Mouse (Mus musculus) midbrain, embryonic 14.5 days (tissue): ENCODE measurements around the gene Cep63. TPM values are rescaled to one million over a fixed set of nuclear protein-coding genes. Genes with fewer than 3 reads are reported as not detected.

Experiments
- ATAC-seq: fragments of 200-750 bp; cut with Nextera tagmentation; 2 replicates; pipeline ENCODE4 v1.8.0; 2017; ENCODE audit warnings: moderate number of reproducible peaks, moderate library complexity; ENCODE audit not compliant: low FRiP score, low TSS enrichment
- DNase-seq: peaks from one replicate; pipeline ENCODE4 v3.0.0-alpha.2; 2015
- H3K27ac ChIP-seq: fragments of 300-500 bp; sonication (generic); replicated peaks from 2 replicates; pipeline ENCODE4 v1.5.1; 2014; ENCODE audit warnings: mild to moderate bottlenecking, low read depth, low read length, moderate library complexity
- H3K27me3 ChIP-seq: fragments of 300-500 bp; sonication (generic); 2 replicates; pipeline ENCODE4 v1.6.1; 2014; ENCODE audit warnings: low read length, control low read depth, mixed read lengths; ENCODE audit not compliant: control insufficient read depth, insufficient read depth
- H3K36me3 ChIP-seq: fragments of 300-500 bp; sonication (generic); 2 replicates; pipeline ENCODE4 v1.6.1; 2014; ENCODE audit warnings: low read length, control low read depth; ENCODE audit not compliant: control insufficient read depth, insufficient read depth
- H3K4me1 ChIP-seq: fragments of 300-500 bp; sonication (generic); 2 replicates; pipeline ENCODE4 v1.6.1; 2014; ENCODE audit warnings: mild to moderate bottlenecking, antibody characterized with exemption, low read length, control low read depth; ENCODE audit not compliant: control insufficient read depth, insufficient read depth
- H3K4me2 ChIP-seq: fragments of 300-500 bp; sonication (generic); 2 replicates; pipeline ENCODE4 v1.6.1; 2014; ENCODE audit warnings: mild to moderate bottlenecking, low read length, moderate library complexity
- H3K4me3 ChIP-seq: fragments of 300-500 bp; sonication (generic); replicated peaks from 2 replicates; pipeline ENCODE4 v1.5.1; 2014; ENCODE audit warnings: low read depth, low read length
- H3K9ac ChIP-seq: fragments of 300-500 bp; sonication (generic); replicated peaks from 2 replicates; pipeline ENCODE4 v1.6.1; 2014; ENCODE audit warnings: mild to moderate bottlenecking, low read length, moderate library complexity
- H3K9me3 ChIP-seq: fragments of 300-500 bp; sonication (generic); 2 replicates; pipeline ENCODE4 v1.6.1; 2016; ENCODE audit warnings: low read length, control low read depth, mixed read lengths; ENCODE audit not compliant: control insufficient read depth
- WGBS: fragments of 180-500 bp; shearing (Covaris S2); extraction: QIAGEN DNeasy Blood & Tissue Kit; methylation state at CpG from one replicate; pipeline ENCODE4 v1.1.7; 2014; 5-methylcytosine and 5-hydroxymethylcytosine counted together
- polyA plus RNA-seq: library from polyadenylated mRNA; unstranded; fragments of >200 nt; fragmentation: Nextera tagmentation; extraction: Ambion mirVana; gene quantifications from 2 replicates; pipeline ENCODE4 v1.2.1, GENCODE M21; 2014

The Cep63 gene
- polyA plus RNA-seq, 1 experiment from 2014 or later = 44.4 TPM

DNA sequence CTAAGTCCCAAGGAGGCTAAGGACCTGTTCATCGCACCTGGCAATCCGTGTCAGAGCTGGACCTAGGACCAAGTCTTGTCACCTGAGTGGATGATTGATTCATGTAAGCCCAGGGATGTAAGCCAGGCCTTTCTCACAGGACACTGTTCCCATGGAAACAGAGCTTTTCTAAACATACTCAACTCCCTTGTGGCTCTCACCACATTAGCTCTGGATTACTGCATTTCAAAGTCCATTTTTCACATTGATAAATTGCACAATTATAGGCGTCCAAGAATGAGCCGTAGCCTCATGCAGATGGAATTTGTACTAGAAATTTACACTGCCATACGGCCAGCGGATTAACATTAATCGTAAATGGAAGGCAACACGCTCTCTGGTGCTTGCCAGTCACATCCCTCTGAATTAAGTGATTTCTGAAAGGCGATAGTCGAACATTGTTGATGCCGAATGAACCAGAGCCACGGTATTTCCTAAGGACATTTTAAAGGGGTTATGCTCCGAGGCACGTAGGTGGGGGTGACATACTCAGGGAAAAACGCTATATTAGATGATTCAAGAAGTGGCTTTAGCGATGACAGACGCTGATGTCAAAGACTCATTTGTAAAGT is 23.7 kb upstream of the Cep63 start:
- Histone ChIP-seq H3K4me1 (peaks cover 22% of the 10 kb centered on the region), H3K9me3 (no peaks in the 10 kb centered on the region), H3K9ac (no peak overlapping the region), H3K4me2 (peak overlapping the region; percentile 30), H3K4me3 (no peak overlapping the region), H3K27ac (peak overlapping the region; percentile 63), H3K36me3 (no peaks in the 10 kb centered on the region), H3K27me3 (no peaks in the 10 kb centered on the region)
- peak; percentile 84 for DNase-seq
- WGBS = 26% methylated on average over 17 of the region's 17 CpGs
- peak; percentile 48; the same call in 1 of the 2 replicates for ATAC-seq

DNA sequence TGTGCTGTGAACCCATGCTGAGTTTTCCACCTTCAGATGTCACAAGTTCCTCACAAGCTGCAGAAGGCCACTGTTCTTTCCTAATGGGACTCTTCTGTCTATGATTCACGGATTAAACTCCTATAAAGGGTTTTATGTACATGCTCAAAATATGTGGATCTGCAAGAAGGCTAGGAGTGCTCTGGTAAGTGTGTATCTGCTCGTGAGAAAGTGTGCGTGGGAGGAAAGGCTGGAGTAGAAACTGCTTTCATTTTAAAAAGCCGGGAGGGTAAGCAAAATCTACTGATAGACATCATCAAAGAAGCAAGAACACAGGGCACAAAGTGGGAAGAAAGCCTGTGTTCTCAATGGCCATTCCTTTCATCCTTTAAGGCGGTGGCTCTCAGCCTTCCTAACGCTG is 20.7 kb upstream of the Cep63 start:
- H3K4me2 ChIP-seq = no peak overlapping the region
- no peak for ATAC-seq
- no peak for DNase-seq
- no peaks in the 10 kb centered on the region for H3K36me3 ChIP-seq
- no peak overlapping the region for H3K27ac ChIP-seq
- H3K9ac ChIP-seq = no peak overlapping the region
- no peaks in the 10 kb centered on the region for H3K9me3 ChIP-seq
- WGBS = 86% methylated on average over 6 of the region's 6 CpGs
- H3K4me1 ChIP-seq = peaks cover 43% of the 10 kb centered on the region
- no peak overlapping the region for H3K4me3 ChIP-seq
- no peaks in the 10 kb centered on the region for H3K27me3 ChIP-seq

DNA sequence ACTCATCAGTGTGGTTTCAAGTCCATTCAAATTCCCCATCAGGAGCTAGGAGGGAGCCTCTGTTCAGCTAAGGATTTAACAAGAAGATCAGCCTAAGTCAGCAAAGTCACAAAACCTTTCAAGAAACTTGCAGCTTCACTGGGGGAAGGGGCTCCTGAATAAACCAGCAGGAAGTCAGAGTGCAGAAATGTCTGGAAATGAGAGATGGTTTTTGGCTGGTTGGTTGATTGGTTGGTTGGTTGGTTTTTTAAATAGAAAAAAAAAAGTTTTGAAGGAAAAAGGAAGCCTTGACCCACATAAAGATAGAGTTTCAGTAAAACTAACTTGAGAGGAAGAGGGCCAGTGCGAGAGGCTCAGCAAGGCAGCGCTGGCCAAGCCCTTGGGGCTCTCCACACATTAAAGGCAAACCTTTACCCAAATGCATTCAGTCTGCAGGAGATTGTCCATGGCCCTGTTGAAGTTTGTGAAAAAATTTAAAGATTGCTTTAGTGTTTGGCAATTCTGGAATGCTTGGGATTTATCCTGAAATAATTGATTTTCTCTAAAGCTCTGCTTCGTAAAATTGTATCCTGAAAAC is 18.9 kb upstream of the Cep63 start:
- Histone ChIP-seq H3K9me3 (no peaks in the 10 kb centered on the region), H3K4me3 (no peak overlapping the region), H3K4me1 (peaks cover 29% of the 10 kb centered on the region), H3K4me2 (no peak overlapping the region), H3K9ac (no peak overlapping the region), H3K36me3 (no peaks in the 10 kb centered on the region), H3K27me3 (no peaks in the 10 kb centered on the region), H3K27ac (no peak overlapping the region)
- ATAC-seq = no peak
- no peak for DNase-seq
- WGBS = 74% methylated on average over 3 of the region's 3 CpGs

DNA sequence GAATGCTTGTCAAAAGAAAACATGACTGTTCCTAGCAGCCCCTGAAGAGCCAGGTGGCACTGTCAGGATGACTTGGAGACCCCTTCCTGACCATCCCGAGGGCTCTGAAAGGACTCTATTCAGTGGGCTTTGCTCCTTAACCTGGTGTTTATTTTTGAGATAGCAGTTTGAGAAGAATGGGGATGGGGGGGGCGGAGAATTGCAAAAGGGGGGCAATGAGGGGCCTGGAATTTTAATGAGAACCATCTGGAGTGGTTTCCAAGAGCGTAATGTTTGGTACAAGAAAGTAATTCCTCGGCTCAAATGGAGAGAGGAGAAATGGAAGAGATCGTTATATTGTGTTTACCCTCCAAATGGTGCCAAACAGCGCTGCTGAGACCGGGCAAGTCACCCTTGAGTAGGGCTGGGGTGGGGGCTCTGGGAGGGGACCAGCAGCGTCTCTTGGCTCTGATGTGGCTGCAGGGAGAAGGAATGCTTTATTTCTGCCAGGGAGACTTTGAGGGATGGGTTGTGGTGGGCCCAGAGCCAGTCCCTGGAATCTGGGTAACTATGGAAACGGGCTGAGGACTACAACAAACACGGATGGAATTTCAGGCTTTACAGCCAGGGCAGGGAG is 17.3 kb upstream of the Cep63 start:
- no peak overlapping the region for H3K4me3 ChIP-seq
- H3K9ac ChIP-seq = no peak overlapping the region
- 7% methylated on average over 10 of the region's 10 CpGs for WGBS

DNA sequence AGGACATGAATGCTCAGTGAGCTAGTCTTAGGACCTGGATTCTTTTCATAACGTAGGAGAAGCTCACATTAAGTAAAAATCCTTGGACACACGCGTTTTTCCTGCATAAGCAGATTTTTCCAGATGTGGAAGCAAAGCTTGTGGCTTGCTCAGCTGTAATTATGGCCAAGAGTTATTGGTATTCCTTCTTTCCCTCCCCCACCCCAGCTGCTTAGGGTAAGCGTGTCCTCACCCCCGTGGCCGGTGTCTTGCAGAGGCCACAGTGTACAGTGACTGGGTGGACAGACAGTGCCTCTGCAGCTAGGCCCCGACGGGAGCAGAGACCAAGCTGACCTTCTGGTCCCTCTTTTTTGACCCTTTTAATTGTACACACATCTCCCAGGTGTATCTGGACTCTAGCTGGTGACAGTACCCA is 16.7 kb upstream of the Cep63 start:
- WGBS = 54% methylated on average over 8 of the region's 8 CpGs
- no peaks in the 10 kb centered on the region for H3K9me3 ChIP-seq
- no peaks in the 10 kb centered on the region for H3K27me3 ChIP-seq
- no peak overlapping the region for H3K4me3 ChIP-seq
- H3K9ac ChIP-seq = no peak overlapping the region
- DNase-seq (no peak), ATAC-seq (no peak)
- H3K4me1 ChIP-seq = peaks cover 21% of the 10 kb centered on the region
- H3K4me2 ChIP-seq = no peak overlapping the region
- 0 out of 2 replicates have a peak overlapping the region, but pooled peaks have one; percentile 2 for H3K27ac ChIP-seq
- H3K36me3 ChIP-seq = no peaks in the 10 kb centered on the region

More for the DNA sequence above, 17.3 kb upstream of the Cep63 start:
- no peak overlapping the region for H3K27ac ChIP-seq
- peaks cover 21% of the 10 kb centered on the region for H3K4me1 ChIP-seq
- peak overlapping the region; percentile 4 for H3K4me2 ChIP-seq
- no peaks in the 10 kb centered on the region for H3K36me3 ChIP-seq
- ATAC-seq (peak; percentile 82), DNase-seq (peak; percentile 80)
- no peaks in the 10 kb centered on the region for H3K27me3 ChIP-seq
- H3K9me3 ChIP-seq = no peaks in the 10 kb centered on the region

DNA sequence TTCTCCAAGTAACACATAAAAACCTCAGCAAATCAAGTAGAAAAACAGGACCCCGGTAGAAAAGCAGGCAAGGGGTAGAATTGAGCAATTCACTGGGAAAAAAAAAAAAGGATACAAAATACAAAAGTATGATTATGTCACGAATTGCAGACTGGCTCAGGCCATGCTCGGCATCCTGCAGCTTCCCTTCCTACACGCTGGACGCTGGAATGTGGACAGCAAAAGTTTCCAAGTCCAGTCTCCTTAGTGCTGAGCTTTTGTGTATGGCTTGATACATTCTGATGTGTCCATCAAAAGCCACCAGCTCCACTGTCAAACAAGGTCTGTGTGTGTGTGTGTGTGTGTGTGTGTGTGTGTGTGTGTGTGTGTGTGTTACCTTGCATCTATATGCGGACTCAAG is 15.2 kb upstream of the Cep63 start:
- ATAC-seq (no peak), DNase-seq (no peak)
- no peaks in the 10 kb centered on the region for H3K36me3 ChIP-seq
- no peak overlapping the region for H3K4me2 ChIP-seq
- no peaks in the 10 kb centered on the region for H3K9me3 ChIP-seq
- no peak overlapping the region for H3K4me3 ChIP-seq
- H3K4me1 ChIP-seq = peaks cover 21% of the 10 kb centered on the region
- H3K9ac ChIP-seq = no peak overlapping the region
- no peaks in the 10 kb centered on the region for H3K27me3 ChIP-seq
- no peak overlapping the region for H3K27ac ChIP-seq
- WGBS = 80% methylated on average over 6 of the region's 6 CpGs

DNA sequence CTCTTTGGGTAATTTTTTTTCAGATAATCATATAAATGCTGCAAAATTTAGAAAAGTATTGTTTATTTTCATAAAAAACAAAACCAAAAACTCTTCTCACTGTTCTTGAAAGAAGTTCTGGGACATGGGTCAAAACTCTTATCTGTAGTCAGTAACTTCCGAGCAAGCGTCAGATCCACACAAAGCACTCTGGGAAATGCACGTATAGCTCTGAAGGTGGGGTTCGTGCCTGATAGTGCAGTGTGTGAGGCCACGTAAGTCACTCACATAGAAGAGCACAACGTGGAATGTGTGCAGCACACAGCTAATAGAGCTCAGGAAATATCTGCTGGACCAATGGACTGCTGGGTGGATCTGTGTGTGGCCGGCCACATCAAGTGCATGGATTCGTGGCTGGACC is 13.2 kb upstream of the Cep63 start:
- Histone ChIP-seq H3K27me3 (no peaks in the 10 kb centered on the region), H3K4me3 (no peak overlapping the region), H3K27ac (no peak overlapping the region), H3K9ac (no peak overlapping the region), H3K4me1 (peaks cover 21% of the 10 kb centered on the region), H3K36me3 (peaks cover 7% of the 10 kb centered on the region), H3K9me3 (no peaks in the 10 kb centered on the region), H3K4me2 (no peak overlapping the region)
- DNase-seq = no peak
- 94% methylated on average over 8 of the region's 8 CpGs for WGBS
- no peak for ATAC-seq

DNA sequence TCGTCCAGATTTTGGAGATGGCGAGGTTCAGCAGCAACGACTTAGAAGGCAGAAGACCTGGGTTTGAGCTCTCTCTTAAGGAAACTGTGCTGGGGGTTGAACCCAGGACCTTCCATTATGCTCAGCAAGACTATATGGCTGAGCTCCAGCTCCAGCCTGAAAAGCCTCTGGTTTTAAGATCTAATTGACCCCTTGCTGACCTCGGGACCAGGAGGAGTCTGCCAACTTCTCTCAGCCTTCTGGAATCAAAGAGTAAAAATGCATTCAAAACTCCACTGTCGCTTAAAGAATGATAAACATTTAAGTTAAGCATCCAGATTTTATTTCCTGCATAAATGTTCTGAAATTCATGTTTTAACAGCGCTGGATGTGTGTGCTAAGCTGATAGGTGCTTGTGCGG is 12.6 kb upstream of the Cep63 start:
- Histone ChIP-seq H3K27ac (no peak overlapping the region), H3K4me1 (peaks cover 15% of the 10 kb centered on the region), H3K4me3 (no peak overlapping the region), H3K27me3 (no peaks in the 10 kb centered on the region), H3K9me3 (no peaks in the 10 kb centered on the region), H3K9ac (no peak overlapping the region), H3K36me3 (peaks cover 12% of the 10 kb centered on the region), H3K4me2 (no peak overlapping the region)
- ATAC-seq (no peak), DNase-seq (no peak)
- WGBS = 79% methylated on average over 7 of the region's 7 CpGs

DNA sequence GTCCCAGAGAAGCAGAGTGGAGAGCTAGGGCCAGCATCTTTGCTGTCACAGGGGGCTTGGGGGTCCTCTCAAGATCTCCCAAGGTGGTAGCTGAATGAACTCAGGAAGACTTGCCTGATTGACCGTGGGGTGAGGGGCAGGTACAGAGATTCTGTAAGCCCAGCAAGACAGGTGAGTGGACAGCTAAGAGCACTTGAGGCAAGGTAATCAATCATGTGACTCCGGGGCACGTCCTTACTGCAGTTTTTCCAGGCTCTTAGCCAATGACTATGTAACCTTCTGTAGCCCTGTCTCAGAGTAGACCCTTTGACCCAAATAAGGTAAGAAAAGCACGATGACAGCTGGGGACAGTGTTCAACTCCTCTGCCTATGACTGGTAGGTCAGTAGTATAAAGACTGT is 10.8 kb upstream of the Cep63 start:
- DNase-seq = no peak
- no peaks in the 10 kb centered on the region for H3K9me3 ChIP-seq
- H3K4me1 ChIP-seq = no peaks in the 10 kb centered on the region
- H3K27ac ChIP-seq = no peak overlapping the region
- H3K9ac ChIP-seq = no peak overlapping the region
- ATAC-seq = no peak
- no peaks in the 10 kb centered on the region for H3K27me3 ChIP-seq
- H3K4me2 ChIP-seq = no peak overlapping the region
- no peak overlapping the region for H3K4me3 ChIP-seq
- 86% methylated on average over 4 of the region's 4 CpGs for whole genome bisulfite sequencing
- H3K36me3 ChIP-seq = peaks cover 15% of the 10 kb centered on the region
